Mouse (Mus musculus) heart, postnatal 25 days (tissue): ENCODE data around the gene Pramel1. TPM values are rescaled to one million over a fixed set of nuclear protein-coding genes. Genes with fewer than 3 reads are reported as not detected.
"Not testable (repeated sequence)": the region's sequence is repeated elsewhere in the genome, so short reads cannot be mapped to it uniquely, and the experiment has no call there.

Source experiments
- DNase-seq: peaks from one replicate; pipeline ENCODE4 v3.0.0; 2022; ENCODE audit warnings: low spot score
- intact Hi-C: fragments of 180-260 bp; cut with DNase I; formaldehyde crosslinking; loops from one replicate; pipeline ENCODE4 v1.15.1; 2025
- total RNA-seq, 2 experiments: library from RNA; stranded (reverse); gene quantifications; 2 replicates each; pipeline ENCODE4 v1.2.3; 2021

Pramel1 gene
- not detected for total RNA-seq

DNA sequence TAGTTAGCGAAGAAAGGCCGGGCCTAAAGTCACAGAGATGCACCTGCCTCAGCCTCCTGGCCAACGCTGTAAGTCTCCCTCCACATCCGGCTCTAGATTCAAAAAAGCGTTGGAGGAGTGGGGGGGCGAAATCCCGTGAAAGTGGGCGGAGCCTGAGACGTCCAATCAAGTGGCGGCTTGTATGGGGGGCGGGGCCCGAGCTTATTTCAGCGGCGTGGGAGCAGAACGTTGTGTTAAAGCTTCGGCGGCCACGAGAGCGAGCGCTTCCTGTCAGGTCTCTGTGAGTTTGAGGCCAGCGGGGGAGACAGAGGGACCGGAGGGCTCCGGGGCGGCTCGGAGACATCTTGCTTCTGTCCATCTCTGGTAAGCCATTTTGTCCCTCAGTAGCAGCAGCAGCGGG lies at the start of gene Pramel1:
Gene Pramel1, plus strand, starts transcription at position 248 of the 400 bp plus-strand sequence.
- intact Hi-C loops = no loop called here

DNA sequence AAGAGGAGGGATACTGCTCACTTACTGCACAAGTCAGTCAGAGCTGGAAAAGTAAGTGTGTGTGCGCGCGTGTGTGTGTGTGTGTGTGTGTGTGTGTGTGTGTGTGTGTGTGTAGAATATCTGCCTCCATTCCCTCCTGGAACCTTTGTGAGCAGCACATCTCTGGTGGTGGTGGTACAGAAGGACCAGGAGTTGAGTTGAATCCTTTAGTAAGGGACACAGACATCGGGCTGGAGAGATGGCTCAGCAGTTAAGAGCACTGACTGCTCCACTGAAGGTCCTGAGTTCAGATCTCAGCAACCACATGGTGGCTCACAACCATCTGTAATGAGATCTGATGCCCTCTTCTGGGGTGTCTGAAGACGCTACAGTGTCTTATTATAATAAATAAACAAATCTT lies 48.7 kb upstream of the Pramel1 start:
- intact Hi-C loops, DNase-seq: not testable (repeated sequence)

More for the DNA sequence above, at the start of gene Pramel1:
- DNase-seq = no peak

DNA sequence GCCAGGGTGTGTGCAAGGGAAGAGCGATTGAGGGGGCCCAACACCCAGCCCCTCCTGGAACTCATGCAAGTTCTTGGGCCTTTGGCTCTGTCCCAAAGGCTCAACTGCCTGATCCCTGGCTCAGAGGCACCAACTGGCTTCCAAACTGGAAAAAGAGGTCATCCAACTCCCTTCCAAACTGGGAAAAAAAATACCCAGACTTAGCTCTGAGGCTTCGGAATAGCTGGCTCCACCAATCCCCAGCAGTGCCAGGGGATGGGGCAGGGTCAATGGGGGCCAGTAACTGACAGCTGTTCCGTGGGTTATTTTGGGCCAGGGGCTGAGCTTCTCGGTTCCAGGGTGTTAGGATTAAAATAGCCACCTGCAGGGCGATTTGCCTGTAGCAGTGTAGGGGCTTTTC lies 45.5 kb upstream of the Pramel1 start:
- DNase-seq = no peak
- intact Hi-C loops = no loop called here

DNA sequence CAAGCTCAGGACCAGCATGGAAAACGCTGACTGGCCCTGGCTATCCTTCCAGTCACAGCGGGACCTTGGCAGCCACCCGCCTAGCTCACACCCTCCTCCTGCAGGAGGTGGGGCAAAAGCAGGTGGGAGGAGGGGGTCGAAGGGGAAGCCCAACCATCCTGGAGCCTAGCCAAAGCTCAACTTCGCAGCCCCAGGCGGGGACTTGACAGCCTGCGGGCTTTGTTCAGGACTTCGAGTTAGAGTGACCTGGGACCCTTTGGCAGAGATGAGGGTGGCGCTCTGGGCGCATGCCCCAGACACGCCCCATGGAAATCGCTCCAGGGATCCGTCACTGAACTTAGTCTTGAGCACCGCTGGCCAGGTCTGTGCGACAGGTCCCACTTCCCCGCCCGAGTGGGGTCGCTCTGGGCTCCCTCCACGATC lies 44.7 kb upstream of the Pramel1 start, which contains the start of gene Lrrc38:
Gene Lrrc38, plus strand, starts transcription at position 274 of the 423 bp plus-strand sequence.
- intact Hi-C loops = no loop called here
- no peak for DNase-seq

DNA sequence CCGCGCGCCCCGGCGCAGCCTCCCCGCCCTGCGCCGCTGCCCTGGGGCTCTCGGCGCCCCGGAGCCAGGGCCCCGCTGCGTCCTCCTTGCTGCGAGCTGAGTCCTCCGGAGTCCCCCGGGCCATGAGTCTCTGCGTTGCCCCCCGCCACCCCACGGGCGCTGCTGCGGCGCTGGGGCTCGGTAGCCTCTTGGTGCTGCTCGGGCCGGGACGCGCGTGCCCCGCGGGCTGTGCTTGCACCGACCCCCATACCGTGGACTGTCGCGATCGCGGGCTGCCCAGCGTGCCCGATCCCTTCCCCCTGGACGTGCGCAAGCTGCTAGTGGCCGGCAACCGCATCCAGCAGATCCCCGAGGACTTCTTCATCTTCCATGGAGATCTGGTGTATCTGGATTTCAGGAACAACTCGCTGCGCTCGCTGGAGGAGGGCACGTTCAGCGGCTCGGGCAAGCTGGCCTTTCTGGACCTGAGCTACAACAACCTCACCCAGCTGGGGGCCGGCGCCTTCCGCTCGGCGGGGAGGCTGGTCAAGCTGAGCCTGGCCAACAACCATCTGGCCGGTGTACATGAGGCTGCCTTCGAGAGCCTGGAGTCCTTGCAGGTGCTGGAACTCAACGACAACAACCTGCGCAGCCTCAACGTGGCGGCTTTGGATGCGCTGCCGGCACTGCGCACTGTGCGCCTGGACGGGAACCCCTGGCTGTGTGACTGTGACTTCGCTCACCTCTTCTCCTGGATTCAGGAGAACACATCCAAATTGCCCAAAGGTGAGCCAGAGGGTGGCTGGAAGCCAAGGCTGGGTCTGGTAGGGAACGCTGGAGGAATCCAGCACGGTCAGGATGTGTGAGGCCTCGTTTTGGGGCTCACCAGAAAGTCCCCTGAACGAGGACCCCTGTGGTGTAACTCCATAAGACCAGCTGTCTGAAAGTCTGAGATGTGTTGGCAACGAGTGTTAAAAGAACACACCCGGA lies 43.9 kb upstream of the Pramel1 start:
- intact Hi-C loops = no loop called here
- no peak for DNase-seq

DNA sequence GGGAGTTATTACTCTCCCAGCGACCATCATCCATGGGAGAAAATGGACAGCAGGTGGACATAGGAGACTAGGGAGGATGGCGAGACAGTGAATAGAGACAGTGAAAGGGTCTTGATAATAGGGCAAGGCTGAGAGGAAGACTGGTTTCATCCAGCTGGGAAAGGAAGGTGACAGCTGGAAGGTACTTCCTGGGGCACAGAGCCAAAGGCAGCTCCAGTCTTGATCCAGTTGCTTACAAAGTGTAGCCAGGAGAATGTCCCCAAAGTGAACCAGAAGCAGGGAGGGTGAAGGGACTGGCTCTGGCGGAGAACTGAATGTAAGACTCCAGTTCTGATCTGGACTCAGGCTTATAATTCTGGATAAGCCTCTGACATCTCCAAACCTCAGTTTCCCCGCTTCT lies 41.9 kb upstream of the Pramel1 start:
- no peak for DNase-seq
- intact Hi-C loops = no loop called here

DNA sequence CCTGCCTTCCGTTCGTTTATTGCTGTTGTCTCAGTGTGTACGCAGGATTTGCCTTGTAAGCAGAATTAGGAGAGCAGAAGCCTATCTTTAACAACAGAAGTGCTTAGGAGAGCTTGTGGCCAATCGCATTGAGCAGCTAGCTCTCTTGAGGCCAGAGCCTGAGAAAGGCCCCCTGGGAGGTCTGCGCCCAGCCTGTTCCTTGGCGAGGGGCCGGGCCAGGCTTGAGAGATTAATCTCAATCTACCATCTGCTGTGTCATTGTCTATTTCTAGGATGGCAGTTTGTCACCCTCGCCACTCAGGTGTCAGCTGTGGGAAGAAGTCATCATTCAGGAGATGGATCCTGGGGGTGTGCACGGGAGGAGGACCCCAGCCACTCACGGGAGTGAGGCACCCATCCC lies 32.7 kb upstream of the Pramel1 start:
- DNase-seq = no peak
- intact Hi-C loops = no loop called here

DNA sequence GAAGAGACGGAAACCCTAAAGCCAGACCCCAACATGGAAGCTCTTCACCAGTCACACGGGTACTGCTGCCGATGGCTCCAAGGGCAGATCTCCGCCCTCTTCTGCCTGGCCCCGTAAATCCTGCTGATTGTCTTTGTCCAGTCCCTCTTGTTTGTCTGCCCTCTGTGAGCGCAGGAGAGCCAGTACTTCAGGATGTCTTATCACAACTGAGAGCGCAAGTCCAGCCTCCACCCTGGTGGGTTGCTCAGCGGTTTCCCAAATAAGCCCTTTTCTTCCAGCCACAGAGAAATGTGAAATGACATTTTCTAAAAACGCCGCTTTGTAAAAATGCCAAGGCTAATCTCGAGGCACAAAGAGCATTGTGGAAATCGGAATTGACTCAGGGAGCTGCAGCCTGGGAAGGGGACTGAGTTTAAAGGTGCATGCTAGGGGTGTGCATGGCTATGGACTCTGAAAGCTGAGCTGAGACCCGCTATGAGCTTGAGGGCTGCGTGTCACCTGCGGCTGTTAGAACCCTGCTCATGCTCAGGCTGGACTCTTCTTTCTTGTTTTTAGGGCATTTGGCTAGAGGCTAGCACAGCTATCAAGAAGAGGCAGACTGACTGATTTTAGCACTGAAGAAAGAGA lies 27.7 kb upstream of the Pramel1 start:
- DNase-seq = no peak
- intact Hi-C loops = no loop called here

DNA sequence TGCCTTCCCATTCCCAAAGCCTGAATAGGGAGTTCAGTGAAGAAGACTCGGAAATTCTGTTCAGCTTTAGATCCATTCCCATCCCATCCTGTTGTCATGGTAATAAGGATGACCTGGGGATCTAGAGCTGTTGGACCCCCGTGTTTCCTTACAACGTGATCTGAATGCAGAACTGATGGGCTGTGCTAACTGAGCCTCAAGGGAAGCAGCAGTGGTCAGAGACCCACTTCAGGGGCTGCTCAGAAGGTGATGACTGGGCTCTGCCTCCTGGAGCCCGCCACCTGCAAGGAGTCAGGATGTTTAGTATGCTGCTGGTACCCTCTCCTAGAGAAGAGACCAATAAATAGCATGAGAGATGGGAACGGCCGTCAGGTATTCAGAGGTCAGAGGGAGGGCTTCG lies 14.7 kb upstream of the Pramel1 start:
- DNase-seq = no peak
- intact Hi-C loops = no loop called here

DNA sequence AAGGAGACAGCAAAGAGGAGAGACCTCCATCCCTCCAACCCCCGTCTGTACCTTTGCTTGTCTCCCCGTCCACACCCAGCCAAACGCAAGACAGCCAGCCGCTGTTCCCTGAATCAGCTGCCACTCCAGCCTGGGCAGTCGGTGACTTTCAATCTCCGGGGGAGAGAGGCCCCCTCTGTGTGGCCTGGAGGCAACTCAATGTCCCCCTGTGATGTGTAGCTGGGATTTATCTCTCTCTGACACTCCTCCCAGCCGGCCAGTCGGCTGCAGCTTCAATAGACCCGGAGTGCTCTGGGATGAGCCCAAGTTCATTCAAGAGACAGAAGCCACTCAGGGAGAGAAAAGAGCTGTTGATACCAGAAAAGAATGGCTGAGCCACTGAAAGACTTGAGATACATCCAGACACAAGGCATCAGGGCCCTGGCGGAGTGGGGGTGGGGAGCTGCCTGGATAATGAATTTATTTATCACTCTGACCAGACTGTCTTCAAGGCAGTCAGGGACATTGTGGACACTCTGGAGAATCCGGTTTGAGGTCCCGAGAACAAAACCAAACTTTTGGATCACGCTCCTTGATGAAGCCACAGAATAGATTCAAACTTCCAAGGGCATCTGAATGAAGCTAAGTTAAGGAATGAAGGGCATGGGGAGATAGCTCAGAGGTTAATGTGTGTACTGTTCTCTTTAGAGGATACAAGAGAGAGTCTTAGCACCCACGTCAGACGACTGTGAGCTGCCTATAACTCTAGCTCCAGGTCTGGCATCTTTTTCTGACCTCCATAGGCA lies 14.1 kb upstream of the Pramel1 start:
- DNase-seq = no peak
- intact Hi-C loops = loop anchor here (2.0 to 5.0 kb wide), 2 partner anchors 55 to 123 kb away; no protein-coding TSS in a partner anchor

DNA sequence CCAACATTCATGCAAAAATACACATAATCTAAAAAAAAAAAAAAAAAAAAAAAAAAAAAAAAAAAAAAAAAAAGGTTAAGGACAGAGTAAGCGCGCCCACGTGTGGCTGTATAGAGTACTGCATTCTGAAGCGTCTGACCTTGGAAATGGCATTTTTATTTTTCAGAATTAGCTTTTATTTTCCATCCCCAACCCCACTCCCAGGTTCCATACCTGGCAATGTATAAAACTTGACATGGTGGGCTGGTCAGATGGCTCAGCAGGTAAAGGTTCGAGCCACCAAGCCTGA lies 13.6 kb upstream of the Pramel1 start:
- no peak for DNase-seq
- intact Hi-C loops = loop anchor here (2.0 to 5.0 kb wide), 2 partner anchors 56 to 123 kb away; no protein-coding TSS in a partner anchor

DNA sequence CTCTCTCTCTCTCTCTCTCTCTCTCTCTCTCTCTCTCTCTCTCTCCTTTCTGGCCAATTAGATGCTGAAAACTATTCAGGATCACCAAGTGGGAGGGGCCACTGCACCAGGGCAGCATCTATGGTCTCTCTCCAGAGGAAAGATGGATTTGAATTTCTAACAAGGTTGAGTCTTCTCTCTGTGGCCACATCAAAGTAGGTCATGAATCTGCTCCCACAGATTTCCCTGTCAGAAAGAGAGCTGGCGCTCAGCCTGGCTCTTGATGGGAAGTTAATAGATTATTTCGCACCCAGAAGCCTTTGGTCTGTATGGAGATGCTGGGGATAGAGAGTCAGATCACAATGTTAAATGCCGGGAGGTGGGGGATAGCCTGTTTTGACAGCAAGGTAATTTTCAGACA lies 12.1 kb upstream of the Pramel1 start:
- intact Hi-C loops = loop anchor here (5.0 kb wide), 1 partner anchor 125 kb away; no protein-coding TSS in a partner anchor

DNA sequence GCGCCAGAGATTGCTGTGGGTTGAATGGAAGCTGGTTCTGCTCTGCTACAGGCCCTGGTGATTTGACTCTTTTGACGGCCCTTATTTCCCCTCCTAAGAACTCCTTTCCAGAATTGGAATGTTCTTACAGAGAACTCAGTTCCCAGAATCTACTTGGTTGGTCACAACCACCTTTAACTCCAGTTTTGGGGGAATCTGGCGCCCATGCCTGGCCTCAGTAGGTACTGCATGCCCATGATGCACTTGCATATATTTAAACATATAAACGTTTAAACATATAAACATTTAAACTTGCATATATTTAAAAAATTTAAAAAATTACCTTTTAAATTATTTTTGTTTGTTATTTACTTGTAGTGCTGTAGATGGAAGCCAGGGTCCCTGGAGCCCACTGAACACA lies 10.6 kb upstream of the Pramel1 start:
- intact Hi-C loops = loop anchor here (5.0 kb wide), 1 partner anchor 126 kb away; no protein-coding TSS in a partner anchor
- DNase-seq = no peak

More for the DNA sequence above, 12.1 kb upstream of the Pramel1 start:
- DNase-seq = no peak

DNA sequence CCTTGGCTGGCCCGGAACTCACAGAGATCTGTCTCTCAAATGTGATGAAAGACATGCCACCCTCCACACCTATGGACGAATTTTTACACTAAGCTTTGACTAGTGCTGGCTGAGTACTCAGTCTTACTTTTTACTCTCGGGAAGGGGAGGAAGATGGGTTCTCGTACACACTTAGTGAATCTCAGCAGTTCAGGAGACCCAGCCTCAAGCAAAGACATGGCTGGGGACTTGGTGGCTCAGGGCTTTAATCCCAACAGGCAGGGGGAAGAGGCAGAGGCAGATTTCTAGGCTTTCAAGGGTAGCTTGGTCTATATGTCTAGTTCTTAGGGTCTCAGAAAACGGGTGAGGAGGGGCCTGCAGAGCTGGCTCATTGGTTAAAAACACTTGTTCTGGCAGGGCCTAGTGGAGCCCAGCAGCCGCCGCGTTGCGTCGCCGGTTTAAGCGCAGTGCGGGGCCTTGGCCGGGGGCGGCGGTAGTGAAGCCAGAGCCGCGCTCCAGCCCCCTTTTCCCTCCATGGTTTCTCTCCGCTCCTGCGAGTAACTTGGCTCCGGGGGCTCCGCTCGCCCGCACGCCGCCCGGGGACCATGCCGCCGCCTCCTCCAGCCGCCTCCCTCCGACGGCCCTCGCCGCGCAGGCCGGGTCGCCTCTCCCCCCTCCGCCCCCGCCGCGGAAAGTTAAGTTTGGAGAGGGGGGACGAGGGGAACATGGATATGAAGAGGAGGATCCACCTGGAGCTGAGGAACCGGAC lies 5.1 kb upstream of the Pramel1 start:
- DNase-seq = no peak
- intact Hi-C loops = no loop called here

DNA sequence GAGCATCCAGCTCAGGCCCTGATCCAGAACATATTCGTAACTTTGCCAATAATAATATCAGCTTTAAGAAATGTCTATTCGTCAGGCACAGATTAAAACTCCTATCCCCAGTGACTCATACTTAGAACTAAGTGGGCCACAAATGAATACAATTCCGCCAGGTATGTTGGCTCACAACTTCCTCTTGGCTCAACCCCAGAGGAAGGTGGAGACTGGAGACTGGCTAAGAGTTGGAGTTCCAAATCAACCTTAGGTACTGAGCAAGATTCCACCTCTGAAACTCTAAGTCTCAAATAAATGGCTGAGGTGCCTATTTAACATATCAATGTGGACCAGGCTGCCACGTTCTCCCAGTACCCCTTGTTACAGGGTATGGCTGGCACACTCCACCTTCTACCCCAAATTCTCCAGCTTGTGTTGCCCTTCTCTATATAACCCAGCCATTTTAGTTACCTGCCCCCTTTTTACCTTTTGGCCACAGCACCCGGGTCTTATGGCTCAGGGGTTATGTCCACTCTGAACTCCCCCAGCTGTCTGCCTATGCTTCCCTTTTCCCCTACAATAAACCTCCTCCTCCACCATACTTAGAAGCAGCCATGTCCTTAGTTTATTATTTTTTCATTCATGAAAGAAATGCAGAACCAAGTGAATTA lies 17.5 kb downstream of the Pramel1 start:
- intact Hi-C loops = no loop called here
- no peak for DNase-seq

DNA sequence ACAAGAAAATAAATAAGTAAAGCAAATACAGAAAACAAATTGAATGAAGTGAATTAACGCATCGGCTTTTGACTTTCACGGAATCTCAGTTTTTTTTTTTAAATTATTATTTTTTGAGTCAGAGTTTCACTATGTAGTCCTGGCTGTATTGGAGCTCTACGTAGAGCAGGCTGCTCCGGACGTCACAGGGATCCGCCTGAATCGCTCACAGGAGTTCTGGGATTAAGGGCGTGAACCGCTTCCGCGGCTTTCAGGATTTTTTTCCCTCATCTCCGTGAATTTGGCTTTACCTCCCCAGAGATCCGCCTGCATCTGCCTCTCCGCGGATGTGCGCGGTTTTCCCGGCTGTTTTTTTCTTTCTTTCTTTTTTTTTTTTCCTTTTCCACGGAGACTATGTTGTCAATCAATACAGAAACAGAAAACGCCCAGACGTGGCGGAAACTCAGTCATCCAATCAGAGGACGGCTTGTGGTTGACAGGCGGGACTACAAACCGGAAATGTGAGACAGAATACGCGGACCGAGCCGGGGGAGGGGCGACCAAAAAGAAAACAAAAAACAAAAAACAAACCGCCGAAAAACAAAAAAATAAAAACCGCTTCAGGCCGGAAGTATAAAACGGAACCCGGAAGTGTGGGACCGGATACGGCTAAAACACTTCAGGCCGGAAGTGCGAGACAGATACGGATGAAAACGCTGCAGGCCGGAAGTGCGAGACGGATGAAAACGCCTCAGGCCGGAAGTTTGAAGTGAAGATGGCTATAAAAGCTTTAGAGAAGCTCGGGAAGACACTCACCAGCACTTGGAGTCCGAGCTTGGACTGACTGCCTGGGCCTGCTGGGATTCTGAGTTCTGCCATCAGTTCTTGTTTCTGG lies 18.2 kb downstream of the Pramel1 start, which contains the start of gene Pramef8:
Gene Pramef8, plus strand, starts transcription at position 208 of the 874 bp plus-strand sequence.
- intact Hi-C loops = no loop called here
- DNase-seq = peak; percentile 84

DNA sequence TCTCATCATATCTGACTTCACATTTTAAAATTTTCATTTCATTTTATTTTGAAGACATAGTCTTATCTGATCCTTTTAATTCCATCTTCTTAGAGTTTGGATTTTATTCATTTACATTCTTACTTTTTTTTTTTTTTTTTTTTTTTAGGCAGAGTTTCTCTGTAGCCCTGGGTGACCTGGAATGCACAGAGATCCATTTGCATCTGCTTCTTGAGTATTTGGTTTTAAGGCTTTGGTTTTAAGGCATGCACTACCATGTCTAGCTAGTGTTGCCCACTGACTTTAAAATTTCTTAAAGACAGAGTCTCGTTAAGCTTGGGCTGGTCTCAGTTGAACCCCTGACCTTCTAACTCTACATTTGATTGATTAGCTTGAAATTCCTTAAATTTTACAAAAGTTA lies 19.4 kb downstream of the Pramel1 start:
- intact Hi-C loops = no loop called here

DNA sequence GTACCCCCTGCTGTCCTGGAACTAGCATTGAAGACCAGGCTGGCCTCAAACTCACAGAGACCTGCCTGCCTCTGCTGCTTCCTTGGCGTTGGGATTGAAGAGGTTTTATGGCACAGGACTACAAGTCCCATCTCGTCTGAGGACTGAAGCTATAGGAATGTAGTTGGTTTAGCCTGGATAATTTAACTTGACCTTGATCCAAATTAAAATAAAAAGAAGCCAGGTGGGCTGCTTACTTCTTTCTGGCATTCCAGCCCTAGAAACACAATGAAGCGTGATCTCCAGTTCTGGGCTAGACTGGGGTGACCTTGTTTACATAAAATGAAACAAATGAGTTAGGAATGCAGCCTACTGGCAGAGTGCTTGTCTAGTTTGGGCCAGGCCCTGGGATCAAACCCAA lies 19.9 kb downstream of the Pramel1 start:
- no peak for DNase-seq
- intact Hi-C loops = no loop called here

More for the DNA sequence above, 19.4 kb downstream of the Pramel1 start:
- no peak for DNase-seq
